Mouse (Mus musculus) spleen, postnatal 36 days (tissue): ENCODE measurements around the gene Sipa1.
A peak's percentile ranks its signal among the peaks of the same experiment; 100 is the strongest.

Source experiments
- DNase-seq, 2 experiments: peaks; one replicate each; pipeline ENCODE4 v3.0.0; 2022; ENCODE audit warnings: low spot score in 2 of 2, mixed read lengths in 1 of 2

Sipa1 gene

GRCm38 (mm10) chr19:5646731-5647330, 16.7 kb downstream of the Sipa1 start:
- no peak for DNase-seq

GRCm38 (mm10) chr19:5645280-5645679, 18.2 kb downstream of the Sipa1 start:
- DNase-seq: no peak

GRCm38 (mm10) chr19:5641641-5642040, 21.9 kb downstream of the Sipa1 start:
- no peak for DNase-seq

- DNase-seq: no peak
These were observed 22.5 kb downstream of the Sipa1 start for GRCm38 (mm10) chr19:5641021-5641420.

- no peak for DNase-seq
These were observed 23.2 kb downstream of the Sipa1 start for GRCm38 (mm10) chr19:5640339-5640738.

- DNase-seq: no peak
These were observed 25.0 kb downstream of the Sipa1 start for GRCm38 (mm10) chr19:5638416-5639005.

GRCm38 (mm10) chr19:5637069-5638047, 26.1 kb downstream of the Sipa1 start, which contains the start of gene Rela:
Rela (plus strand) TSS chr19:5637483.
- peak; percentile 83 to 86 for DNase-seq

- no peak for DNase-seq
These were observed 26.9 kb downstream of the Sipa1 start for GRCm38 (mm10) chr19:5636571-5637041.

- DNase-seq: no peak
These were observed 27.4 kb downstream of the Sipa1 start for GRCm38 (mm10) chr19:5636036-5636570.

GRCm38 (mm10) chr19:5632120-5632519, 31.4 kb downstream of the Sipa1 start:
- DNase-seq: no peak

GRCm38 (mm10) chr19:5629907-5630306, 33.6 kb downstream of the Sipa1 start:
- DNase-seq: no peak

GRCm38 (mm10) chr19:5625311-5625710, 38.2 kb downstream of the Sipa1 start:
- DNase-seq: no peak

GRCm38 (mm10) chr19:5621884-5622283, 41.6 kb downstream of the Sipa1 start:
- DNase-seq: no peak

- DNase-seq: no peak
These were observed 43.5 kb downstream of the Sipa1 start for GRCm38 (mm10) chr19:5620007-5620406.

- DNase-seq: no peak
These were observed 48.6 kb downstream of the Sipa1 start for GRCm38 (mm10) chr19:5614953-5615352.

- no peak for DNase-seq
These were observed 50.6 kb downstream of the Sipa1 start for GRCm38 (mm10) chr19:5612762-5613411.

GRCm38 (mm10) chr19:5611973-5612372, 51.5 kb downstream of the Sipa1 start:
- DNase-seq: no peak

GRCm38 (mm10) chr19:5609547-5610404, 53.7 kb downstream of the Sipa1 start, which contains the start of gene Kat5:
Kat5 (minus strand) TSS chr19:5610237.
- DNase-seq: peak; percentile 87 to 88

GRCm38 (mm10) chr19:5609171-5609546, 54.3 kb downstream of the Sipa1 start:
- DNase-seq: no peak

- DNase-seq: no peak
These were observed 54.8 kb downstream of the Sipa1 start for GRCm38 (mm10) chr19:5608707-5609106.
